Mouse (Mus musculus) small intestine, adult 2 months (tissue): ENCODE data around the gene Golph3.

ENCODE experiments used
- CTCF ChIP-seq: fragments of 200-500 bp; IDR thresholded peaks from 2 replicates; pipeline ENCODE4 v1.5.1; 2012; ENCODE audit warnings: low read depth, mild to moderate bottlenecking, control low read depth, inconsistent platforms, low read length, moderate library complexity, mixed read lengths; ENCODE audit not compliant: insufficient replicate concordance, insufficient read length; ENCODE audit errors: extremely low read depth
- POLR2A ChIP-seq: fragments of 200-500 bp; IDR thresholded peaks from 2 replicates; pipeline ENCODE4 v1.6.1; 2012; ENCODE audit warnings: low read depth, mild to moderate bottlenecking, control low read depth, inconsistent platforms, low read length, moderate library complexity

- TF ChIP-seq POLR2A: no peak
- TF ChIP-seq CTCF: no peak
These were observed 36.3 kb upstream of the Golph3 start for GRCm38 (mm10) chr15:12284794-12285534.
